Mouse (Mus musculus) frontal cortex, adult (tissue): Measurements from ENCODE around the gene Slc39a1.
"Not testable (repeated sequence)": the region's sequence is repeated elsewhere in the genome, so short reads cannot be mapped to it uniquely, and the experiment has no call there.

ENCODE experiments used
- ATAC-seq: cut with Nextera tagmentation; 2 replicates; pipeline ENCODE4 v1.9.2; 2017; ENCODE audit warnings: mild to moderate bottlenecking, moderate library complexity, mixed read lengths; ENCODE audit not compliant: low TSS enrichment

Slc39a1 gene

DNA sequence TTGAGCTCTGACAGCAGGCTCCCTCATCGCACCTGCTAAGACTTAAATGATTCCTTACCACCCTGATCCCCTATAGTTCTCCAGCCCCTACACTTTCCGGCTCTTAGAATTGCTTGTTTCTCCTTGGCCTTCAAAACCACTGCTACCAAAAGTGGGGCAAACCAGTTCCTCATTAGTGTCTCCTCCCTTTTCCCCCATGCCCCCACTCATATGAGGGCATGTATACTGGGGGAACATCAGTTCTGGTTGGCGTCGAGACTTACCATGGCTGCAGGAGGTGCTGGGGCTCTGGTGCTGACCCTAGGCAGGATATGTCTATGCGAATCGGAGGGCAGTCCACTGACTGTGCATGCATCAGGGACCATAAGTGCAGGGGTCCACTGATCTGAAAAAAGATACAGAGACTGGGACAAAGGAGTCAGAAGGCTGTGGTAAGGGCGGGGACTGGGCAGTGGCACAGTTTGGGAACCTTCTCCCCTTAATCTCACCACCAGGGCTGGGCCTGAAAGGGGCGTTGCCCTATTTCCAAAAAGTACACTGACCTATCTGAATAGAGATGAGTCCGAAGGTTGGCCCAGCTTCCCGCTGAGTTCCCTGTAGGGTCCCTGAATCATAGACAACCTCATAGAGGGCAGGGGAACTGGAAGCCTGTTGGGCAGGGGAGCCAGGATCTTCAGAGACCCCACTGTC, 6.2 kb upstream of the Slc39a1 start:
- ATAC-seq: no peak

DNA sequence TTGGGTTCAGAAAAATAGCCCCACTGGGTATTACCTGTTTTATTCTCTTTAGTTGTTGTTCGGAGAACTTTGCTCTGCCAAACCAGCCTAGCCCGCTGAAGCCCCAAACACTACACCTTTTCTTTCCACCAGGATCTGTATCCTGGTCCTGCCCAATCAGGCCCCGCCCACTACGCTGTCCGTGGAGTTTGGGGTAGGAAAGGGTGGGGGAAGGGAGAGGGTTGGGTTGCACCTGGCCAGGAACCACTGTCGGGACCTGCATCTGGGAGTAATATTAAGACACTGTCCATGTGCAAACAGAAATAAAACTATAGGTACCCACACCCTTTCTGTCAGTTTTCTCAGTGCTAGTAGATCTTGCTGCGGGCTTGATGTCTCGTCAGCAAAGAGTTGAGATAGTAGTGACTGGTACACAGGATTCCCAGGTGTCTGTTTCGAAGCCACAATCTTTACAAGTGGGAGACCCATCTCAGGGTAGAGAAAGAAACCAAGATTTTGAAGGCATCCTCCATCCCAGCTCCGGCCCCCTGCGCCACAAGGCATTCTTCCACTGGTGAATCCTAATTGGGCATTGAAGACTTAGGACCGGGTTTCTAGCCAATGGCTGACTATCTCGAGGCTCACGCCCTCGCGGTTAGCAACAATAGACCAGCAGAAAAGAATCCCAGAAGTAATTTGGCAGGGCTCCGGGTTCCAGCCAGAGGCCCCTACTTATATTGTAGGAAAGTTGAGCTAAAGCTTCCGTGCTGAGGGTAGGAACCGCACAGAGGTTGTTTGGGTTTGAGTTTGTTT, 4.8 kb upstream of the Slc39a1 start, which contains the start of gene Creb3l4:
Creb3l4 (minus strand) TSS at position 529 of the 792 bp plus-strand sequence.
- ATAC-seq: no peak

DNA sequence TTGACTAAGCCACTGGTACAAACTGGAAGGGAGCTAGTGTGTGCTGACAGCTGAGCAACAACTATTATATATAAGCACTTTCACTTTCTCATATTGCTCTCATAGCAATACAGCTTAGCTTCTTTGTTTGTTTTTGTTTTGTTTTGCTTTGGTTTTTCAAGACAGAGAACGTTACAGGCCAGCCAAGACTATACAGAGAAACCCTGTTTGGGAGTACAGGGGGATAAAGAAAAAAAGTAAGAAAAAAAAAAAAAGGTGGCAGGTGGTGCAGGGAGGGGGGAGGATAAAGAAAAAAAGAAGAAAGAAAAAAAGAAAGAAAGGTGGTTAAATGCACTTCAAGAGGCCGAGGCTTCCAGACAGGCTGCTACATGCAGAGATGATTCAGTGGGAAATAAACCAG, 2.6 kb upstream of the Slc39a1 start:
- no peak for ATAC-seq

DNA sequence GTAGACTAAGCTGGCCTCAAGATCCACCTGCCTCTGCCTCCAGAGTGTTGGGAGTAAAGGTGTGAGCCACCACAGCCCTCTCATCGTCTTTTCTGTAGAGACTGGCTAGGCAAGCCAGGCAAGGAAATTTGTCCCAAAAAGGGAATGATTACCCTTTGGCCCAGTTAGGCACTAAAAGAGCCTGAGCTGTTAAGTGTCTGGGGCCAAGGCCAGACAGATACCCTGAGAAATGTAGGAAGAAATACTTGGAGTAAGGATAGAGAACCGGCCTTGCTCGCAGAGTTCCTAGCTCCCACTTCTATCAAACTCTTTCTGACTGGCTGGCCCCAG, 377 bp upstream of the Slc39a1 start:
- ATAC-seq: no peak

DNA sequence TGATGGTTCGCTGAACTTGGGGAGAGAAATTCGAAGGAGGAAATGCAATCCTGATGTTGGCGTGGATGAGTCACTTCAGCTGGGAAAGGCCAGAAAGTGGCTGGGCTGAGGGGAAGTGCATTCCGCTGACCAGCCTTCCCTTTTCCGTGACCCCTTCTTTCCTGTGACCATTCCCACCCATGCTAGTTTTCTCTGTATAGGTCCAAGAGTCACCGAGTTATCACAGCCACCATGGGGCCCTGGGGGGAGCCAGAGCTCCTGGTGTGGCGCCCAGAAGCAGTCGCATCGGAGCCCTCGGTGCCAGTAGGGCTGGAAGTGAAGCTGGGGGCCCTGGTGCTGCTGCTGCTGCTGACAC, 751 bp downstream of the Slc39a1 start:
- ATAC-seq: 0 out of 2 replicates have a peak, but pooled peaks have one; percentile 1

DNA sequence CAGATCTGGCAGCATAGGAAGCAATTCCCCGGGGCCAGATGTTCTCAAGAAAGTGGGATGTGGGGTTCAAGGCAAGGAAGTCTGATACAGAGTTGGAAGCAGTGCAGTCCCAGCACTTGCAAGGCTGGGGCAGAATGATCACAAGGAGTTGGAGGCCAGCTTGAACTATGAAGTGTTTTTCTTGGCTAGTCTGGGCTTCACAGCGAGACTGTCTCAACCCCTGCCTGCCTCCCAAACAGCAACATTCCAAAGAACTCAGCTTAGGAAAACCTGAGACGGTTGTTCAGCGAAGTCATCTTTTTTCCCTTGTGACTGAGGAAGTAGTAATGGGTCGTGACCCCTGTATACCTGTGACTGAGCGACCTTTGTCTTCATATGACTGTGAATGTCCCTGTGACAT, 2.8 kb downstream of the Slc39a1 start:
- ATAC-seq: no peak

DNA sequence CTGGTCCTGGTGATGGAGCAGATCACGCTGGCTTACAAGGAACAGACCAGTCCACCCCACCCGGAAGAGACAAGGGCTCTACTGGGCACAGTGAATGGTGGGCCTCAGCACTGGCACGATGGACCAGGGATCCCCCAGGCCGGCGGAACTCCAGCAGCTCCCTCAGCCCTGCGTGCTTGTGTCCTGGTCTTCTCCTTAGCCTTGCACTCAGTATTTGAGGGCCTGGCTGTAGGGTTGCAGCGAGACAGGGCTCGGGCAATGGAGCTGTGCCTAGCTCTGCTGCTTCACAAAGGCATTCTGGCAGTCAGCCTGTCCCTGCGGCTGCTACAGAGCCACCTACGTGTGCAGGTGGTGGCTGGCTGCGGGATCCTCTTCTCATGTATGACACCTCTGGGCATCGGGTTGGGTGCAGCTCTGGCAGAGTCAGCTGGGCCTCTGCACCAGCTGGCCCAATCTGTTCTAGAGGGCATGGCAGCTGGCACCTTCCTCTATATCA, 3.8 kb downstream of the Slc39a1 start:
- not testable (repeated sequence) for ATAC-seq

DNA sequence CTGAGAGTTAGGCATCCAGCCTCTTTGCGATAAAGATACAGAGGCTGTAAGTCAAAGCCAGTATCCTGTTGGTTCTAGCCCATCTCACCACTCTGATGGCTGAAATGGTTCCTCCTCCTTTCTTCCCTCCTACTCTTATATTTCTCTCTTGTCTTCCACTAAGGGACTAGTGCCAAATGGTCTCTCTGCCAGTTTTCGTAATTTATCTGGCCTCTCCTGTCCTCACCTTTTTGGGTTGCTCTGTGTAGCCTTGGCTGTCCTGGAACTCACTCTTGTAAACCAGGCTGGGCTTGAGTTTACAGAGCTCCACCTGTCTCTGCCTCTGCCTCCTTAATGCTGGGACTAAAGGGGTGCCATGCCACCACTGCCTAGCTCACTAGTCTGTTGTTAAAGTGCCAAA, 4.7 kb downstream of the Slc39a1 start:
- not testable (repeated sequence) for ATAC-seq

DNA sequence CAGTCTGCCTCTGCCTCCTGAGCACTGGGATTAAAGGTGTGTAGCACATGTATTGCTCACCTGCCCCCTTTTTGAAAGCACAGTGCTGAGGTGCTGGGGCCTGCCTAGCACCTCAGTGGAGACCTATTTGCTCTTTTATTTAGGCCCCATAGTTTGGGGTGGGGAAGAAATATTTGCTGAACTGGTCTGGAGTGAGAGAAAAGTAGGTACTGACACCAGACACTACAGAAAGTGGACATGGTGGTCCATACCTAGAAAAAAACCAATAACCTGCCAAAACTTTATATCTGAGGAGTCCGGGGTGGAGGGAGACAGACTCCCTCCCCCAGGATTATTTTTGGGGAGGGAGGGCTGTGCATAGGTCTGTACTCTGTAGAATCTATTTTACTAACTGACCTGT, 5.2 kb downstream of the Slc39a1 start:
- not testable (repeated sequence) for ATAC-seq

DNA sequence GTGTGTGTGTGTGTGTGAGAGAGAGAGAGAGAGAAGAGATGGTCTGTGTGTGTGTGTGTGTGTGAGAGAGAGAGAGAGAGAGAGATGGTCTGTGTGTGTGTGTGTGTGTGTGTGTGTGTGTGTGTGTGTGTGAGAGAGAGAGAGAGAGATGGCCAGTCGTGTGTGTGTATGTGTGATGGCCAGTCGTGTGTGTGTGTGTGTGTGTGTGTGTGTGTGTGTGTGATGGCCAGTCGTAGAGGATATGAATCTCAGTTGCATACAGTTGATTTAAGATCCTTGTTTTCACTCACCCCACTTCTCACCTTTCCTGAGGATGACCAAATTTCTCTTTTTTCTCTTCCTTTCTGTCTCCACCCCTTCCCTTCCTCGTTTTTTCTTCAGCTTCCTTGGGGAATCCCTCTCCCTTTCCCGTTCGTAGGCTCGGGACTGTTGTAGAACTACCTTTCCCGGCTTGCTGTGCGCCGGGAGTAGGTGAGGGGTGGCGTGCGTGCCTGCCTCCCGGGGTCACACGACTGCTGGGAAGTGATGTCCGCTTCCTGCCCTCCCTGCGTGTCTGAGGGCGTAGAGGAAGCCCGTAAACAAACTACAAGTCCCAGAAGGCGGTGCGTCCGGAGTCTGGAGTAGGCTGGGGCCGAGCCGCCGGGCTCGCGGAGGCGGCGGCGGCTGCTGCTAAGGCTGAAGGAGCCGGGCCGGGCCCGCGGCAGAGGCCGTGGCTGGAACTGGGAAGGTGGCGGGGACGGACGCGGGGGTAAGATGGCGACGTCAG, 5.9 kb downstream of the Slc39a1 start, which contains the start of gene Crtc2:
Crtc2 (plus strand) TSS at position 511 of the 766 bp plus-strand sequence.
- ATAC-seq: peak; percentile 92

DNA sequence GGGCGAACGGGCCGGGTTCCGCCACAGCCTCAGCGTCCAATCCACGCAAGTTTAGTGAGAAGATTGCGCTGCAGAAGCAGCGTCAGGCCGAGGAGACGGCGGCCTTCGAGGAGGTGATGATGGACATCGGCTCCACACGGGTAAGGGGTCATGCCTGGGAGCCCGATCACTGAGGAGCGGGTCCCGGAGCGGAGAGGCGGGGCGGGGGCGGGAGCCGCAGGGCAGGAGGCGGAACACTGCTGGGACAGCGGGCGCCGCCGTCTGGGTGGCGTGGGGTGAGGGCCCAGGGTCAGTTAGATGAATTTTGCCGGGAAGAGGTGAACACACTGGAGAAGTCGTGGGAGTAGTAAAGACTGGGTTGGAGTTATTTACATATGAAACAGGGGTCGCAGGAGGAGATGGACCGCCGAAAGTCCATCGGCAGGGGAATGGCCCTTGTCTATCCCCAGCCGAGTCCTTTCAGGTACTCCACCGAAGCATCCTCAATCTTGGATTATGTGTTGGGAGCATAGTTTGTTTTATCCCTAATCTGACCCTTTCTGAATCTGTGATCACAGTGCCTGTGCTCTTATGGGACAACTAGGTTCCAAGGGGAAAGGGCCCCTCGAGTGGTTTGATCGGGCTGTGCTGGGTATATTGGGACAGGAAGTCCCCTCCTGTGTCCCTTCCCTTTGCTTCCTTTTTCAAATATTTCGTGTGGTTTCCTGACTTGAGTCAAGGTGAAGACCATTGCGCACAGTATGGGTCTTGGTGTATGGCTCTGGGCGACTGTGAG, 6.6 kb downstream of the Slc39a1 start:
- no peak; the same call in none of the 2 replicates for ATAC-seq

DNA sequence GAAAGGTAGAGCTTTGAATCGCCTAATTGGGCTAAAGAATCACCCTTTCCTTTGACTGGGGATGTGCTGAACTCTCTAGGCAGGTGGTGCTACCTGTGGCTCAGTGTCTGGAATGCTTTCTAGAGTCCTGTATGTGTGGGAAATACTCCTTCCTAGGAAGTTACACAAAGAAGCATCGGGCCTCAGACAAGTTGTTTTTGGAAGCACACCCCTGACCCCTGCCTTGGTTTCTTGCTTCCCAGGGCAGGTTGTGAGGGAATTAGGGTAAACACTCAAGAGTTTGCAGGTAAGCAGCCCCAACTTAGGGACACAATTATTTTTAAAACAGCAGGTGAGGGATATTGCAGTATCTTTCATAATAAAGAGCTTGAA, 7.2 kb downstream of the Slc39a1 start:
- ATAC-seq: no peak

DNA sequence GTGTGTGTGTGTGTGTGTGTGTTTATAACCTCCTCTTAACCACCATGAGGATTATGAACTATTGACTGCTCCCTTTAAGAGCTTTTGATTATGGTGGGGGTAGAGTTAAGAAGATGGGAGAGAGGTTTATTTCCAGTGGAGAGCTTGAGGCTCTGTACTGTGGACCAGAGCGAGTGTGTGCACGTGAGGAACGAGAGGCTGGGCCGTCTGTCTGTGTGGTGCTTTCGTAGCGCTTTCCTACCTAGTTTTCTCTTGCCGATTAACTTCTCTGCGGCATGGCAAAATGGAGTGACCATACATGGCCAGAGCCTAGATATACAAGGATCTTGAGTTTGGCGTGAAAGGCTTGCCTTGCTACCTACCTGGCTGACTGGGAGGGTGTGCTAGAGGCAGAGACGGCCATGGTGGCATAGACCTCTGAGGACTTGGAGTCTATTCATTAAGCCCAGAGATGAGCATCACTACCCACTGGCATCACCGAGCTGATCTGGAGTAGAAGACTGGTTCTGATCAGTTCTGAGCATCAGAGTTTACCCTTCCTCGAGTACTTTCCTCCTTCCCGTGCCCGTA, 7.9 kb downstream of the Slc39a1 start:
- ATAC-seq: no peak

DNA sequence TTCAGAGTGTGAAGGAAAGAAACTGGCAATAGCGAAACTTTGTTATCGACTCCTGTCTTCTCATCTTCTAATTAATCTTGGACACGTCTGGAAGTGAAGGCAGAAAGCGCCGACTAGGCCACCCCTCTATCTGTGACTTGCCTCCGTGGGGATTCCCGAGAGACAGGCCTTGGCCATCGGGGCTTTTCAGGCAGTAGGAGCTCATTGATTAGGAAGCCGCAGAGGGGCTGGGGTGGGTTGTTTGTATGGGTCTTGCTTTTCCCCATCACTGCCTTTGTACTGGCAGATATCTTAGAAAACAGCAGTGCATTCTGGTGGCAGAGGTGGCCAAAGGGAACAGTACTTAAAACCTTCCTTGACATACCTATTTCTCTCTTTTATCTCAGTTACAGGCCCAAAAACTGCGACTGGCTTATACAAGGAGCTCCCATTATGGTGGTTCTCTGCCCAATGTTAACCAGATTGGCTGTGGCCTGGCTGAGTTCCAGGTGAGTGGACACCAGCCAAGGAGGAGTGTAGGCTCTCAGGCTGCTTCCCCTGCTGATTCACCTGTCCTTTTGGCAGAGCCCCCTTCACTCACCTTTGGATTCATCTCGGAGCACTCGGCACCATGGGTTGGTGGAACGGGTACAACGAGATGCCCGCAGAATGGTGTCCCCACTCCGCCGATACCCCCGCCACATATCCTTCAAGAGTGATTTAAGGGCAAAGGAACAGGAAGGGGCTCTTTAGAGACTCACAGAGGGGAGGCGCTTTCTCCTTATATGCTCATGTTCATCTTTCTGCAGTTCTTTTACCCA, 9.0 kb downstream of the Slc39a1 start:
- ATAC-seq: no peak

DNA sequence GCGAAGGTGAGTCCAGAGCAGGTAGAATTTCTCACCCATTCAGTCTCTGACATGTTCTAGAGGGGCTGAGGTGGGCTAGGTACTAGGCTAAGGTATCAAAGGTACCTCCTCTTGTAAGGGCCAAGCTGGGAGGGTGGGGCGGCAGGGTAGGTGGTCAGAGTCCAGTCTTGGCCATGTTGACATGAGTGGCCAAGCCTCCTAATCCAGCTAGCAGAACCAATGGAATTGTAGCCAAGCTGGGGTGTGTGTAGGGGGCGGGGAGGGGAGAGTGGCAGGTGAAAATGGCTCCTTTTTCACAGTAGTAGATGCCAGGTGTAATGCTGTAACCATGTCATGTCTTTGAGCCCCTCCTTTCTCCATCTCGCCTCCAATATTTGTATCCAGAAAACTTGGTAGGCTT, 10.5 kb downstream of the Slc39a1 start:
- no peak for ATAC-seq

DNA sequence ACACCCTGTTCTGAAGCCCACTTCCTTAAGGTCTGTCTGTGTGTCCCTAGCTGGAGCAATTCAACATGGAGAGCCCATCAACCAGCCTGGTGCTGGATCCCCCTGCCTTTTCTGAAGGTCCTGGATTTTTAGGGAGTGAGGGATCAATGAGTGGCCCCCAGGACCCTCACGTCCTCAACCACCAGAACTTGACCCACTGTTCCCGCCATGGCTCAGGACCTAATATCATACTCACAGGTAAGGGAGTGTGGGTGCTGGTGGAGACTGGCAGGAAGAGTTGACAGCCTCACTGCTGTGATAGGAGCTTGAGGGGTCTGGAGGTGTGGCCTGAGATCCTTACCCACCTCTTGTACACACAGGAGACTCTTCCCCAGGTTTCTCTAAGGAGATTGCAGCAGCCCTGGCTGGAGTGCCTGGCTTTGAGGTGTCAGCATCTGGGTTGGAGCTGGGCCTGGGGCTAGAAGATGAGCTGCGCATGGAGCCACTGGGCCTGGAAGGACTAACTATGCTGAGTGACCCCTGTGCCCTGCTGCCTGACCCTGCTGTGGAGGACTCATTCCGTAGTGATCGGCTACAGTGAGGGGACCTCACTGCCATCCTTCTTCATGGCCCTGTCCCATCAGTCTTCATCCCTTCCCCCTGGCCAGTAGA, 15.3 kb downstream of the Slc39a1 start:
- no peak for ATAC-seq

DNA sequence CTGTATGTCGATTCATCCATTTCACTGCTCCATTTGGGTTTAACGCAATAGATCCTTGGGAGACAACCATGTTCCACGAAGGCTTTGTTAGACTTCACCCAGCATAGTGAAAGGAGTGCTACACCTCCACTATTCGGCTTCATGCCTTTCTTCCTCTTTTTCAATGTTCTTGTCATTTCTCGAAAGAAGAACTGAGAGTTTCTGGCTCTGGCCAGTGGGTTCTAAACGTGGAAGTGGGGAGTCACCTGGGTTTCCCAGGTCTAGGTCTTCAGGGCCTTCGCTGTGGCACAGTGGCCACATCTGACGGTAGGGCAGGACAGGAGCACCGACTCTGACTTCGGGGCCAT, 16.7 kb downstream of the Slc39a1 start:
- ATAC-seq: no peak

DNA sequence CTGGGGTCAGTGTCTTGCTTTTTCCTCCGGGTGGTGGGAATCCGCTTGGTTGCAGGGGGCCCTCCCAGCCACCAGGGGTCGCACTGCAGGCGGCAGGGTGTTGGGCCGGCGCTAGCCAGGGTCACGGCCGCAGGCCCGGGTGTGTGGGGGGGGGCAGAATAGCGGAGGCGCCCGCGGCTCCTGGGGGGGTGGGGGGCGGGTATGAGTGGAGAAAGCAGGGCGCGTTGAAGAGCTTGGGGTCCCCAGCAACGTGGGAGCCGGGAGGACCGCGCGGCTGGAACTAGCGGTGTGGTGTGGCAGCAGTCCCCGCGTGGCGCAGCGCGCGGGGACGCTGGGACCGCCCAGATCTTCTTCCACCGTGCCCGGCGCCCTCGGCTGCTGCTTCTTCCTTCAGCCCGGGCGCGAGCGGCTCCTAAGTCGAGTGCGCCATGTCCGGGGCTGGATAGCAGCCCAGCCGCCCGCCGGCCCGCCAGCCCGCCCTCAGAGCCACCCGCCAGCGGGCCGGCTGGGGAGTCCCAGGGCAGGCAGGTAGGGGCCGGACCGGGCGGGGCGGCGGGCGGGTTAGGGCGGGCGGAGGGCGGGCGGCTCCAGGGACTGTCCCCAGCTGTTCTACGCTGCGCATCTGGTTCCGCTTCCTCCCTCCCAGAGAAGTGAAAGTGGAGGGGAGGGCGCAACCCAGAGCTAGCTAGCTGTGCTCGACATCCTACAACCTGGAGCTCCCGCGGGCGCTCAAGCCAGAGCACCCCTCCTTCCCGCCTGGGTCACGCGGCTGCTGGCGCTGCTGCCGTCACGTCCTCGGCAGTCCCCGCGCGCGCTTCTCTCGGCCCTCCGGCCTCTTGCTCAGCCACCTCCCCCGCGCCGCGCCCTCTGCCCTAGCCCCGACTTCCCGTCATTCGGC, 17.3 kb downstream of the Slc39a1 start, which contains the start of gene Dennd4b:
Dennd4b (plus strand) TSS at position 152 of the 898 bp plus-strand sequence.
- ATAC-seq: peak; percentile 75
